Mouse (Mus musculus) heart, embryonic 14.5 days (tissue): ENCODE results near the gene Nup188. TPM values are rescaled to one million over a fixed set of nuclear protein-coding genes. Genes with fewer than 3 reads are reported as not detected.

Experiments used
- ATAC-seq: fragments of 200-750 bp; cut with Nextera tagmentation; 2 replicates; pipeline ENCODE4 v1.8.0; 2017; ENCODE audit warnings: low read depth, moderate TSS enrichment; ENCODE audit not compliant: insufficient number of reproducible peaks, insufficient read depth, low FRiP score
- H3K27ac ChIP-seq, 2 experiments: fragments of 200-500 bp in 1 of 2; fragments of 300-500 bp in 1 of 2; sonication (generic) in 1 of 2; replicated peaks in 1 of 2; 2 replicates each; pipeline ENCODE4 v1.5.1; 2012 to 2014; ENCODE audit warnings: low read depth in 2 of 2, low read length in 2 of 2, control low read depth in 1 of 2, mild to moderate bottlenecking in 1 of 2, mixed read lengths in 1 of 2; ENCODE audit not compliant: control insufficient read depth in 1 of 2, insufficient read depth in 1 of 2
- H3K27me3 ChIP-seq: fragments of 300-500 bp; sonication (generic); 2 replicates; pipeline ENCODE4 v1.6.1; 2014; ENCODE audit warnings: mild to moderate bottlenecking, low read length, control low read depth; ENCODE audit not compliant: control insufficient read depth, insufficient read depth
- H3K36me3 ChIP-seq: fragments of 300-500 bp; sonication (generic); 2 replicates; pipeline ENCODE4 v1.6.1; 2014; ENCODE audit warnings: mild to moderate bottlenecking, control low read depth, low read length, mixed read lengths; ENCODE audit not compliant: control insufficient read depth, insufficient read depth
- H3K4me1 ChIP-seq, 2 experiments: fragments of 200-500 bp in 1 of 2; fragments of 300-500 bp in 1 of 2; sonication (generic) in 1 of 2; 2 replicates each; pipeline ENCODE4 v1.6.1; 2012 to 2014; ENCODE audit warnings: low read length in 2 of 2, control low read depth in 1 of 2, mixed read lengths in 1 of 2; ENCODE audit not compliant: control insufficient read depth in 2 of 2, insufficient read depth in 2 of 2
- H3K4me2 ChIP-seq: fragments of 300-500 bp; sonication (generic); 2 replicates; pipeline ENCODE4 v1.6.1; 2014; ENCODE audit warnings: mild to moderate bottlenecking, low read length
- H3K4me3 ChIP-seq, 2 experiments: fragments of 200-500 bp in 1 of 2; fragments of 300-500 bp in 1 of 2; sonication (generic) in 1 of 2; 2 replicates each; pipeline ENCODE4 v1.5.1; 2012 to 2014; ENCODE audit warnings: low read length in 2 of 2, mild to moderate bottlenecking in 2 of 2, control low read depth in 1 of 2, low read depth in 1 of 2, moderate library complexity in 1 of 2; ENCODE audit not compliant: control insufficient read depth in 1 of 2, insufficient read depth in 1 of 2
- H3K9ac ChIP-seq: fragments of 300-500 bp; sonication (generic); 2 replicates; pipeline ENCODE4 v1.6.1; 2014; ENCODE audit warnings: mild to moderate bottlenecking, low read length
- H3K9me3 ChIP-seq: fragments of 300-500 bp; sonication (generic); 2 replicates; pipeline ENCODE4 v1.6.1; 2016; ENCODE audit warnings: low read length, control low read depth; ENCODE audit not compliant: control insufficient read depth
- WGBS: fragments of 180-500 bp; shearing (Covaris S2); extraction: QIAGEN DNeasy Blood & Tissue Kit; methylation state at CpG from one replicate; pipeline ENCODE4 v1.1.7; 2014; 5-methylcytosine and 5-hydroxymethylcytosine counted together
- polyA plus RNA-seq: library from polyadenylated mRNA; unstranded; fragments of >200 nt; fragmentation: Nextera tagmentation; extraction: Ambion mirVana; gene quantifications from 2 replicates; pipeline ENCODE4 v1.2.1, GENCODE M21; 2014

Nup188 gene
- polyA plus RNA-seq, 1 experiment from 2014 or later: 23.9 TPM

DNA sequence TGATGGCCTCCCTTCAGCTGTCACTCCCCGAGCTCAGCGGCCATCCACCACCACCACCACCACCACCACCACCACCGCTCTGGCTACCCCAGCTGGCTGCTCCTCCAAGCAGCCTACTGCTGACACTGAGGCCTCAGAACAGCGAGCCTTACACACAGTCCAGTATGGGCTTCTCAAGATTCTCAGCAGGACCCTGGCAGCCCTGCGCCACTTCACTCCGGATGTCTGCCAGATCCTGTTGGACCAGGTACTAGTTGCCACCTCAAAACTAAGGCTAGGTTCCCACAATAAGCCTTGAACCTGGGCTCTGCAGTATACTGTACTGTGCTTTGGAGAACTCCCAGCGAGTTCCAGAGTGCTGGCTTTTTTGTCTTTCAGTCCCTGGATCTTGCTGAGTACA lies 56.3 kb downstream of the Nup188 start:
- 90% methylated on average over 7 of the region's 7 CpGs for WGBS
- no peak for ATAC-seq
- no peak overlapping the region for H3K4me3 ChIP-seq
- H3K9me3 ChIP-seq: no peaks in the 10 kb centered on the region
- no peaks in the 10 kb centered on the region for H3K27me3 ChIP-seq
- H3K4me1 ChIP-seq: peaks cover 13 to 17% of the 10 kb centered on the region in 2 experiments
- H3K27ac ChIP-seq: 0 out of 4 replicates have a peak overlapping the region, but pooled peaks of 1 of the 2 experiments have one; percentile 71
- peaks cover 99% of the 10 kb centered on the region for H3K36me3 ChIP-seq
- no peak overlapping the region for H3K4me2 ChIP-seq
- no peak overlapping the region for H3K9ac ChIP-seq

DNA sequence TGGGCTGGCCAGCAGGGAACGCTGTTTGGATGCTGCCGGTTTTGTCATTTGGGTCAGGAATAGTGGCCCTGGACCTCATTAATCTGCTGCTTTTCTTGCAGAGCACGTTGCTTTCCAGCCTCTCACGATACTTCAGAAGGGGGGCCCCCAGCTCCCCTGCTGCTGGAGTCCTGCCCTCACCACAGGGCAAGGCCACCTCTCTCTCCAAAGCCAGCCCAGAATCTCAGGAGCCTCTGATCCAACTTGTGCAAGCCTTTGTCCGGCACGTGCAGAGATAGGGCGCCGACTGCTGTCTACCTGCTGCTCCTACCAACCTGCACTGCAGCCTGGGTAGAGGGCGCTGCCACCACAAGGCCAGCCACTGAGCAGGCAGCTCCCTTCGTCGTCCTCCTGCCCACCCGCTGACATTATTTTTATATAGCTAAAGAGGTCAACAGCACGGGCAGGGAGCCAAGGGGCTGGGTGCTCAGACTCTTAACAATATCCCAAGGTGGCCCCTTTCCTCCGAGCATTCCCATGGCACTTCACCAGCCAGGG lies 57.5 kb downstream of the Nup188 start:
- Histone ChIP-seq H3K27ac (peak overlapping the region; percentile 71 to 82), H3K9ac (peak overlapping the region; percentile 32), H3K36me3 (peaks cover 99% of the 10 kb centered on the region), H3K9me3 (no peaks in the 10 kb centered on the region), H3K4me3 (no peak overlapping the region), H3K4me2 (no peak overlapping the region), H3K27me3 (no peaks in the 10 kb centered on the region), H3K4me1 (peaks cover 13 to 17% of the 10 kb centered on the region in 2 experiments)
- ATAC-seq: peak; percentile 66
- WGBS: 42% methylated on average over 14 of the region's 14 CpGs

DNA sequence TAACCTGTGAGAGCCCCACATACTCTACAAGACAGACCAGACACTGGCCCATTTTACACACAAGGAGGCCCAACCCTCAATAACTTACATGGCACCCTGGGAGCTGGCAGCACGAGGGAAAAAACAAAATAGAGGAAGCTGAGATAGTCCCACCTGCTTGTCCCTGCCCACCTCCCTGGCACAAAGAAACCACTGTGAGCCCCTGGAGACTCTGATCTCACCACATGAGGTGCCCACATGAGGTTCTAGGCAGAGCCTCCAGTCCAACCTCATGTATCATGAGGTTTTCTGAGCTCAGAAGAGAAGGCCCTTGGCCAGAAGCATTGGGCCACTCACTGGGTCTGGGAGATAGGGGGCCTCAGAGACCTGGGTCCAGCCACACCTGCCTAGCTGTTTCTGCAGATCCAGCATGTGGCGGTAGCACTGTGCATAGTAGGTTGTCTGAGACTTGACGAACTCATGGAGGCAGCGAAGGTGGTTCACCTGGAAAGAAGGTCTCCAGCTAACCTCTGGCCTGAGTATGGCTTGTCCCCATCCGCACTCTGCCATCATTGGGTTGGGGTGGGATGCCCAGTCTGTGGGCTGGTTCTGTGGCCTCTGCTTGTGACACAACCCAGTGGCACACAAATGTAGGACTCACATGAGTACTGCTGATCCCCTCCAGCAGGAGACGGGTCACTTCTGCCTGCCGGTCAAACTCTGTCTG lies 59.9 kb downstream of the Nup188 start:
- Histone ChIP-seq H3K4me3 (no peak overlapping the region), H3K27ac (no peak overlapping the region), H3K4me1 (peaks cover 13 to 17% of the 10 kb centered on the region in 2 experiments), H3K27me3 (no peaks in the 10 kb centered on the region), H3K36me3 (peaks cover 99% of the 10 kb centered on the region), H3K9ac (no peak overlapping the region), H3K9me3 (no peaks in the 10 kb centered on the region), H3K4me2 (no peak overlapping the region)
- ATAC-seq: no peak
- WGBS: 89% methylated on average over 7 of the region's 7 CpGs

DNA sequence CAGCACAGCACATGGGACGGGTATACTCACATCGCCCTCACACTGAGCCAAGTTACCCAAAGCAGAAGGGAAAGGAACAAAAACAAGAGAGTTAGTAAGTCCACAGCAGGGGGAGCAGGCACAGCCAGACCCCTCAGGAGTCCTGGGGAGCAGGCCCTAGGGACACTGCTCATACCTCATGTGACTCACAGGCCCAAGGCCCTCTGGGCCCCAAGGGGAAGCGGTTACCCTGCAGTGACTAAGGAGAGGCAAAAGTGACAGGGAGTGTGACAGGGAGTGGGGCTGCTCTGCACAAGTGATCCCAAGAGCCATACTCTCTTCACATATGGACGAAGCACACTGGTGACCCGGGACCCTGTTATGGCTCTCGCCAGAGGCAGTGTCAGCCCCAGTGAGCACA lies 63.0 kb downstream of the Nup188 start:
- Histone ChIP-seq H3K4me3 (no peak overlapping the region), H3K27me3 (no peaks in the 10 kb centered on the region), H3K9ac (no peak overlapping the region), H3K36me3 (peaks cover 91% of the 10 kb centered on the region), H3K27ac (no peak overlapping the region), H3K4me1 (peaks cover 6 to 8% of the 10 kb centered on the region in 2 experiments; a peak in 3 of 4 replicates), H3K4me2 (no peak overlapping the region), H3K9me3 (no peaks in the 10 kb centered on the region)
- ATAC-seq: no peak
- 88% methylated on average over 6 of the region's 6 CpGs for WGBS

DNA sequence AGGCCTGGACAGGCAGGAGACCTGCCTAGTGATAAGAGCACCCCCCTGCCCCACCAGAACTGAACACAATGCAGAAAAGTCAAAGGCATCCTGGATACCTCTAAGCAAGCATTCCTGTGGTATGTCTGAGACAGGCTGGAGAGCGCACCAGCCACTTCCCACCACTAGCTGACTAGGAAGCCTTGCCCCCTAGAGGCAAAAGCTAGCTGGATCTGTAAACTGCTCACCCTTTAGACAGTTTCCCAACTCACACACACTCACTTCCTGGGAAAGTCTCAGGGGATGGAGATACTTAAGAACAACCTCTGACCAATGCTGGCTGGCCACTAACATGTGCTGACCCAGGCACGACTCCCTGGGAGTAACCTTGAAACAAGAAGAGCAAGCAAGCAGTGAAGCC lies 65.0 kb downstream of the Nup188 start:
- H3K4me2 ChIP-seq: no peak overlapping the region
- H3K36me3 ChIP-seq: peaks cover 85% of the 10 kb centered on the region
- H3K27me3 ChIP-seq: no peaks in the 10 kb centered on the region
- 59% methylated on average over 2 of the region's 2 CpGs for WGBS
- H3K27ac ChIP-seq: no peak overlapping the region
- no peaks in the 10 kb centered on the region for H3K9me3 ChIP-seq
- ATAC-seq: no peak
- H3K4me1 ChIP-seq: peaks cover 0 to 8% of the 10 kb centered on the region in 2 experiments; a peak in 3 of 4 replicates
- H3K9ac ChIP-seq: no peak overlapping the region
- no peak overlapping the region for H3K4me3 ChIP-seq

DNA sequence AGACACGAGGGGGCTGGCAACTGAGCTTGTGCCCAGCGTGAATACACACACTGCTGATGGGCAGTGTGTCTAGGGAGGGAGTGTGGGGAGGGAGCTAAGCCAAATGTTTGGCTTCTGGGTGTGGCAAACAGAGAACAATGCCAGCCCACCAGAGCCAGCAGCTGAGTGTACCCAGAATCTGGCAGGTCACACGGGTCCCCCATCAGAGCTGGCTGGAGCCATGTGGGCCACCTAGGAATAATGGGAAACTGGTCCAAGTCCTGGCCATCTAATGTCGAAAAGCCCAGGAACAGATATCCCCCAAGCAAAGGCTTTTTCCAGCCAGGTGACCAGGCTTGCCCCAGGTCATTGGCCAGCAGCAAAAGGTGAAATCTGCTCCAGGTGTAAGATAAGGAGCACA lies 69.7 kb downstream of the Nup188 start:
- Histone ChIP-seq H3K27ac (no peak overlapping the region), H3K4me2 (no peak overlapping the region), H3K36me3 (peaks cover 38% of the 10 kb centered on the region), H3K4me3 (no peak overlapping the region), H3K9ac (0 out of 2 replicates have a peak overlapping the region, but pooled peaks have one; percentile 77), H3K27me3 (no peaks in the 10 kb centered on the region), H3K9me3 (no peaks in the 10 kb centered on the region), H3K4me1 (peaks cover 21 to 33% of the 10 kb centered on the region in 2 experiments)
- WGBS: 59% methylated on average over 4 of the region's 4 CpGs
- no peak for ATAC-seq

DNA sequence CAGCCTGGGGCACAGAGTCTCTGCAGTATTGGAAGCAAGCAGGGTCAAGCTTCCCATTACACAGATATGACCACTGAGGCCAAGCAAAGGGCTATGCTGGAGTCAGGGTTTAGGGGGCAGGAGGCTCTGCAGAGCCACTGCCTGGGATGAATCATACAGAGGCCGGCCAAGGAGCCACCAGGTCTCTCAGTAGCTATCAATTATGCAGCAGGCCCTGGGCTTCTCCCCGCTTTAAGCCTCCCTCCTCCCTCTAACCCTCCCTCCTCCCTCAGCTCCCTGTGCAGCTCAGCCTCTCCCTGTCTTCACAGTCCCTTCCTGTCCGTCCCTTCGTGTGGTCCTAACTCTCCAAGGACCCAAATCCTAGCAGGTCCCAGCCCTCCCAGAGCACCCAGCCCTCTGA lies 70.1 kb downstream of the Nup188 start:
- no peaks in the 10 kb centered on the region for H3K27me3 ChIP-seq
- peak overlapping the region in 1 of 2 experiments; percentile 89; a peak in 2 of 4 replicates for H3K27ac ChIP-seq
- no peak overlapping the region; the same call in 1 of the 2 replicates for H3K4me2 ChIP-seq

More for the DNA sequence above, 70.1 kb downstream of the Nup188 start:
- Histone ChIP-seq H3K4me1 (peaks cover 21 to 33% of the 10 kb centered on the region in 2 experiments), H3K36me3 (peaks cover 36% of the 10 kb centered on the region), H3K9me3 (no peaks in the 10 kb centered on the region), H3K4me3 (no peak overlapping the region), H3K9ac (0 out of 2 replicates have a peak overlapping the region, but pooled peaks have one; percentile 77)
- no peak for ATAC-seq
- 47% methylated on average over 4 of the region's 4 CpGs for WGBS
